Mouse (Mus musculus): ENCODE measurements around the gene Casq2.

Gene Casq2

DNA sequence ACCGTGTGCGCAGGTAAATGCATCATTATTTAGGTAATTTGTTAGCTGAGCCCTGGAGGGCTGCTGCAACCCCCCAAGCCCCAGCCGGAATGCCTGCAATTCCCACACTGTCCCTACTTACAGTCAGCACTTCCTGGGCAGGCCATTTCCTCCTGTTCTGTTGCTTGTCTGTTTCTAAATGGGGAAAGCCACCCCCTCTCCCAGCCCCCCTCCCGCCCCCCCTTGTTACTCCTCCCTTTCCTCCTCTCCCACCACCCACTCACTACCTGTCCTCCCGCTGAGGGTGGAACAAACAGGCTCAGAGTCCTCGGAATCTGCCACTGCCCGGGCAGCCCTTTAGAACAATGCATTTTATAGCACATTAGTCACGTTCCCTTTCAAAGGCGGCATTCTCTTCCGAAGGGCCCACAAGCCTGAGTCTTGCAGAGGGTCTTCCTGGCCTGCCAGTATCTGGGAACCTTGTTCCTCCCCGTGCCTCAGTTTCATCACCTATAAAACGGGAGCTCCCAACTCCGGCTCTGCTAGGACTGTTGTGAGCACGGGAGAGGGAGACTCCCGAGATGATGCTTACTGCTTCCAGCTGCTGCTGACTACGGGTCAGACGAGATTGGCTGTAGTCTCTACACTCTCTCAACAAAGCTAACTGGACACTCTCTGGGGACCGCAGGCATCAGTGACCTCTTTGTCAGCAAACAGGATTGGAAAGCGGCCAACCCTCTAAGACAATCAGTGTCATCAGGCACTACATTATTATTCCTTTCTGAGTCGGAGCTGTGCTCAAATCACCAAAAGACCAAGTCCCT, 107.5 kb downstream of the Casq2 start:
- no peak for DNase-seq (ENCODE audit: low spot score in 2 of 2)

DNA sequence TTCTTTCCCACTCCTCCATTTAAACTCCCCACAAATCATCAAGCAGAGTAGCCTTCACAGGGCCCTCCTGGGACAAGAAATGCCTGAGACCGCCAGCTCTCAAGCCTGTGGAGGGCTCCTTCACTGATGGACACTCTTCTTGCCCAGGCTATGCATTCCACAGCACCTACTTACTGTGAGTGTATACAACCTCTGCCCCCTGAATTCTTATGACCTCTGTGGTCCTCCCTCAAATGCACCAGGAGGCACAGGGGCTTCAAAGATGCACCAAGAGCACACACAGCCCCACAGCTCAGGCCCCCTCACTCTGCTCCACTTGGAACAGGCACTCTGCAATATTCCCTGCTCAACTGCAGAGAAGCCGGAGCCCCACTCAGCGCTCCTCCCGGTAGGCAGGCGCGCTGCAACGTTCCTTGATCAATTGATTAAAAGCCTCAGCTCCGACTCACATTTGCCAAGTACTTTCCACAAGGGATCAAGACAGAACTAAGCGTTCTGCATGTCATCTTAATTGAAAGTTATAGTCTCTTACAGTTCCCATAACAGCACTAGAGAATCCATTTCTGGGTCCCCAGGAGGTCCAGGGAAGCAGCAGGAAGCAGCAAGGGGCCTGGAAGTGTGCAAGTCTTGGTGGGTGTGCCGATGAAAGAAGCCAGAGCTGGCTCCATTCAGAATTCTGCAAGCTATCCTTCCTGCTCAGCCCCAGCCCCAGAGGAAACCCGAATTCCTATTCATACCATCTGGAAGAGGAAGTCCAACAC, 108.3 kb downstream of the Casq2 start:
- no peak for DNase-seq (ENCODE audit: low spot score in 2 of 2)

DNA sequence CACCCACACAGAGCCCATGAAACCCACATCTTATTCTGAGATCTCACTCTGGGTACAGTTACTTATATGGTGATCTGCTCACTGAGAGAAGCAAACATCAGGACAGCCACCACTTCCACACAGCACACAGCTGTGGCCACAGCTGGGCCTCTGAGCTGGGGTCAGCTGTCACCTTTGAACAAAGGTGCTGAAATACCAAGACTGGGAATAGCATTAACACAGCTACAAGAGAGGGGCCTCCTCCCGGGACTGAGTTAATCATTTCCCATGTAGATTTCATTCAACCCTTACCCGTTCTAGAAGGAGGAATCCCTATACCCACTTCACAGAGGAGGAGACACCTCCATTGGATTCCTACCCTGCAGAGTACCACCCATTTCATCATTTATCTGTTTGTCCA, 109.5 kb downstream of the Casq2 start:
- DNase-seq (ENCODE audit: low spot score in 2 of 2): no peak
